Mouse (Mus musculus) stomach, embryonic 14.5 days (tissue): ENCODE results near the gene Doc2g. TPM values are rescaled to one million over a fixed set of nuclear protein-coding genes. Genes with fewer than 3 reads are reported as not detected.
"Not testable (repeated sequence)": the region's sequence is repeated elsewhere in the genome, so short reads cannot be mapped to it uniquely, and the experiment has no call there.

Experiments used
- ATAC-seq: fragments of 200-750 bp; cut with Nextera tagmentation; 2 replicates; pipeline ENCODE4 v1.8.0; 2017; ENCODE audit warnings: low read depth, moderate TSS enrichment; ENCODE audit not compliant: insufficient number of reproducible peaks, insufficient read depth, low FRiP score
- H3K27ac ChIP-seq: fragments of 300-500 bp; sonication (generic); 2 replicates; pipeline ENCODE4 v1.5.1; 2014; ENCODE audit warnings: mild to moderate bottlenecking, low read length, moderate library complexity, mixed read lengths
- H3K27me3 ChIP-seq: fragments of 300-500 bp; sonication (generic); 2 replicates; pipeline ENCODE4 v1.6.1; 2014; ENCODE audit warnings: low read length, control low read depth, mixed read lengths; ENCODE audit not compliant: control insufficient read depth, insufficient read depth
- H3K36me3 ChIP-seq: fragments of 300-500 bp; sonication (generic); 2 replicates; pipeline ENCODE4 v1.6.1; 2014; ENCODE audit warnings: mild to moderate bottlenecking, control low read depth, low read length, moderate library complexity, mixed read lengths; ENCODE audit not compliant: control insufficient read depth, insufficient read depth
- H3K4me1 ChIP-seq: fragments of 300-500 bp; sonication (generic); 2 replicates; pipeline ENCODE4 v1.6.1; 2014; ENCODE audit warnings: low read length, control low read depth, mixed read lengths; ENCODE audit not compliant: control insufficient read depth, insufficient read depth
- H3K4me2 ChIP-seq: fragments of 300-500 bp; sonication (generic); replicated peaks from 2 replicates; pipeline ENCODE4 v1.6.1; 2014; ENCODE audit warnings: low read depth, low read length, control low read depth
- H3K4me3 ChIP-seq: fragments of 300-500 bp; sonication (generic); 2 replicates; pipeline ENCODE4 v1.5.1; 2014; ENCODE audit warnings: low read depth, low read length, control low read depth
- H3K9ac ChIP-seq: fragments of 300-500 bp; sonication (generic); replicated peaks from 2 replicates; pipeline ENCODE4 v1.6.1; 2014; ENCODE audit warnings: low read depth, mild to moderate bottlenecking, control low read depth, low read length, moderate library complexity, mixed read lengths
- H3K9me3 ChIP-seq: fragments of 300-500 bp; sonication (generic); 2 replicates; pipeline ENCODE4 v1.6.1; 2016; ENCODE audit warnings: low read depth, low read length, control low read depth; ENCODE audit not compliant: control insufficient read depth
- WGBS: fragments of 180-500 bp; shearing (Covaris S2); extraction: QIAGEN DNeasy Blood & Tissue Kit; methylation state at CpG from one replicate; pipeline ENCODE4 v1.1.7; 2014; 5-methylcytosine and 5-hydroxymethylcytosine counted together
- polyA plus RNA-seq: library from polyadenylated mRNA; unstranded; fragments of >200 nt; fragmentation: Nextera tagmentation; extraction: Ambion mirVana; gene quantifications from 2 replicates; pipeline ENCODE4 v1.2.1, GENCODE M21; 2014

Gene Doc2g
- polyA plus RNA-seq, 1 experiment from 2014 or later, result 4.5 TPM

- no peak overlapping the region for H3K4me2 ChIP-seq
- H3K4me3 ChIP-seq, result no peak overlapping the region
- 75% methylated on average over 4 of the region's 4 CpGs for WGBS
- no peak overlapping the region for H3K27ac ChIP-seq
- H3K9ac ChIP-seq, result no peak overlapping the region
- no peaks in the 10 kb centered on the region for H3K4me1 ChIP-seq
- no peak for ATAC-seq
- no peaks in the 10 kb centered on the region for H3K27me3 ChIP-seq
- H3K36me3 ChIP-seq, result no peaks in the 10 kb centered on the region
- no peaks in the 10 kb centered on the region for H3K9me3 ChIP-seq
These were observed 39.1 kb upstream of the Doc2g start for GRCm38 (mm10) chr19:3964030-3964429.

- Histone ChIP-seq H3K4me3 (no peak overlapping the region), H3K4me2 (no peak overlapping the region), H3K27me3 (no peaks in the 10 kb centered on the region), H3K27ac (no peak overlapping the region), H3K9ac (no peak overlapping the region), H3K4me1 (no peaks in the 10 kb centered on the region), H3K36me3 (no peaks in the 10 kb centered on the region), H3K9me3 (no peaks in the 10 kb centered on the region)
- no peak for ATAC-seq
- 70% methylated on average over 11 of the region's 11 CpGs for WGBS
These were observed 36.6 kb upstream of the Doc2g start for GRCm38 (mm10) chr19:3966330-3967075.

- no peak overlapping the region for H3K27ac ChIP-seq
- no peaks in the 10 kb centered on the region for H3K9me3 ChIP-seq
- H3K4me3 ChIP-seq, result no peak overlapping the region
- H3K4me2 ChIP-seq, result no peak overlapping the region
- WGBS, result 51% methylated on average over 3 of the region's 3 CpGs
- H3K4me1 ChIP-seq, result no peaks in the 10 kb centered on the region
- no peak for ATAC-seq
- no peaks in the 10 kb centered on the region for H3K27me3 ChIP-seq
- no peak overlapping the region for H3K9ac ChIP-seq
- H3K36me3 ChIP-seq, result no peaks in the 10 kb centered on the region
These were observed 35.9 kb upstream of the Doc2g start for GRCm38 (mm10) chr19:3967258-3967657.

DNA sequence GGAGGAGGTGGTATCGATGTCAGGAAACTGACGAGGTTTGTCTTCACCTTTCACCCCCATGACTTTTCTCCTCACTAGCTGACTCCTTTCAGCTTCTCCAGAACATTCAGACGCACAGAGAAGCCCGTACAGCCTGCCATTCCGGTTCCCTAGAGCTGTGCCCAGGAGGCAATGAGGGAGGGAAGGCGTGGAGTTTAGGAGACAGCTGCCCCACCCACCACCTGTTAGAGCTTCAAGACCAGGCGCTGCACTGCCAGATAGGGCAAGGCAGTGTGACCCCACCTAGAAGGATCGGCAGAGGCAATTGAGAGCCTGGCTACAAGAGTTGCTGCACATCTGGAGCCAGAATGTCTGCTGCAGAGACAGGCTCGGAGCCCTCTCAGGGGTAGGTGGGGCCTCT is 30.9 kb upstream of the Doc2g start, which contains the start of gene Aldh3b2:
Gene Aldh3b2, plus strand, starts transcription at position 100 of the 400 bp plus-strand sequence.
- no peak within 1 kb of the TSS for H3K27ac ChIP-seq
- no peaks in the 10 kb centered on the region for H3K4me1 ChIP-seq
- peak; percentile 71; the same call in 1 of the 2 replicates for ATAC-seq
- no peak within 1 kb of the TSS for H3K4me3 ChIP-seq
- no peak within 1 kb of the TSS for H3K9ac ChIP-seq
- WGBS, result 22% methylated on average over 9 of the region's 9 CpGs
- no peaks in the 10 kb centered on the region for H3K27me3 ChIP-seq
- H3K4me2 ChIP-seq, result no peak within 1 kb of the TSS
- no peaks in the 10 kb centered on the region for H3K36me3 ChIP-seq
- no peaks in the 10 kb centered on the region for H3K9me3 ChIP-seq

- not testable (repeated sequence) for H3K9ac ChIP-seq, ATAC-seq, H3K4me2 ChIP-seq, H3K4me1 ChIP-seq, H3K27me3 ChIP-seq, H3K36me3 ChIP-seq, H3K9me3 ChIP-seq, H3K27ac ChIP-seq, H3K4me3 ChIP-seq
- 86% methylated on average over 6 of the region's 6 CpGs for WGBS
These were observed 28.5 kb upstream of the Doc2g start for GRCm38 (mm10) chr19:3974608-3975007.

- no peaks in the 10 kb centered on the region for H3K36me3 ChIP-seq
- no peak overlapping the region for H3K9ac ChIP-seq
- WGBS, result 67% methylated on average over 2 of the region's 2 CpGs
- no peak overlapping the region for H3K27ac ChIP-seq
- ATAC-seq, result no peak
- H3K4me3 ChIP-seq, result no peak overlapping the region
- no peaks in the 10 kb centered on the region for H3K9me3 ChIP-seq
- H3K4me1 ChIP-seq, result no peaks in the 10 kb centered on the region
- no peaks in the 10 kb centered on the region for H3K27me3 ChIP-seq
- no peak overlapping the region for H3K4me2 ChIP-seq
These were observed 27.2 kb upstream of the Doc2g start for GRCm38 (mm10) chr19:3975866-3976265.

GRCm38 (mm10) chr19:3980309-3980708 is 22.8 kb upstream of the Doc2g start:
- Histone ChIP-seq H3K9me3 (no peaks in the 10 kb centered on the region), H3K27me3 (no peaks in the 10 kb centered on the region), H3K4me2 (no peak overlapping the region), H3K36me3 (no peaks in the 10 kb centered on the region), H3K4me3 (no peak overlapping the region), H3K4me1 (0 out of 2 replicates have a peak, but pooled peaks cover 6% of the 10 kb centered on the region), H3K9ac (no peak overlapping the region), H3K27ac (no peak overlapping the region)
- WGBS, result 4% methylated on average over 4 of the region's 4 CpGs
- peak; percentile 59 for ATAC-seq

GRCm38 (mm10) chr19:3980917-3981316 is 22.2 kb upstream of the Doc2g start:
- Histone ChIP-seq H3K27ac (no peak overlapping the region), H3K36me3 (no peaks in the 10 kb centered on the region), H3K9me3 (no peaks in the 10 kb centered on the region), H3K4me2 (no peak overlapping the region), H3K4me3 (no peak overlapping the region), H3K9ac (no peak overlapping the region), H3K4me1 (0 out of 2 replicates have a peak, but pooled peaks cover 7% of the 10 kb centered on the region), H3K27me3 (no peaks in the 10 kb centered on the region)
- WGBS, result 79% methylated on average over 9 of the region's 9 CpGs
- ATAC-seq, result no peak
